Mouse (Mus musculus): ENCODE measurements around the gene Xbp1.

- TF ChIP-seq POLR2A (IDR thresholded peaks at IDR 0.05; ENCODE audit: low read depth, low read length) (no peak), CTCF (IDR thresholded peaks at IDR 0.05; ENCODE audit: borderline replicate concordance, insufficient read depth, low read length) (no peak)
Observed at GRCm38 (mm10) chr11:5567654-5568053, 47.2 kb downstream of the Xbp1 start.
